Mouse (Mus musculus): ENCODE measurements around the gene Zfp874a. TPM values are rescaled to one million over a fixed set of nuclear protein-coding genes. Genes with fewer than 3 reads are reported as not detected.

Zfp874a gene
- total and polyA plus RNA-seq, 3 experiments, result 4.1 to 6.1 TPM; not detected in 1

DNA sequence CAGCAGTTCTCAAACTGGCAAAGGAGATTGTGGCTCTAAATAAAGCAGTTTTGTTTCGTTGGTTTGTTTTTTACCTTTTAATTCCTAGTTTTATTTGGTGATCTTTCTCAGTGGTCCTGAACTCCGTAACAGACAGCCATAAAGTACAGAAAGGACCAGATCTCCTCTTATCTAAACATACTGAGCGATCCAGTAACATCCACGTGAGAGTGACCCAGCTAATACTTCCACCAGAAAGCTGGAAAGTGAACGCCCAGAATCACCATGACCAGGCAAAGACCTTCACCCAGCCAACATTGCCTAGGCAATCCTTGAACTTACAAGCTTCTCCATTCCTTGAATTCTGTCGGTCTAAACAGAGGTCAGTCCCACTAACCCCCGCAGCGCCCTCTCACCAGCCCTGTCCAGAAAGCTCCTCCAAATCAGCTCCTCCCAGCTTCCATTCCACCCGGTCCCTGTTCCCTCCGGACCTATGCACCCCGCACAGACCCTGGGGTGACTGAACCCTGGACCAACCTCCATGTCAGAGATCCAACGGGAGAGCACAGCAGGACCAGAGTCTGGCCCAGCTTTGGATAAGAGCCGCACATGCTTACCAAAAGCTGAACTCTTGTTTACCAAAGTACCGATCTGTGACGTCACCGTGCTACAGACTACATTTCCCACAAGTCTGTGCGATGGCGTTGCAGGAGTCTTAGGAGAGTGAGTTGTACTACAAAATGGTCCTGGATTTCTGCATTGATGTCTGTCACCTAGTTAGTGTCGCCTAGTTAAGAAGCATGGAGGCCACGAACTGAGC is 32.4 kb upstream of the Zfp874a start, which contains the start of gene Zfp874b:
Gene Zfp874b (minus strand): TSS at position 634 of the 799 bp plus-strand sequence.
- H3K9ac ChIP-seq (ENCODE audit: control insufficient read depth, low read depth, low read length, poor library complexity, severe bottlenecking), result peak within 1 kb of the TSS; percentile 68
- peak within 1 kb of the TSS; percentile 30 for H3K27ac ChIP-seq (ENCODE audit: control insufficient read depth, low read depth, low read length)
- H3K79me2 ChIP-seq (ENCODE audit: control insufficient read depth, insufficient read depth, low read length, poor library complexity), result no peaks in the 10 kb centered on the region; the same call in 1 of the 2 replicates
- peak; percentile 79 for TF ChIP-seq MYC (IDR thresholded peaks at IDR 0.05; ENCODE audit: low read depth, low read length)
- TF ChIP-seq MXI1 (IDR thresholded peaks at IDR 0.05; ENCODE audit: low read depth, low read length), result peak; percentile 98
- no peak for TF ChIP-seq SMC3 (IDR thresholded peaks at IDR 0.05; ENCODE audit: low read depth, low read length)
- no peak for TF ChIP-seq ZMIZ1 (IDR thresholded peaks at IDR 0.05; ENCODE audit: low read depth, low read length)
- peak; percentile 52 for TF ChIP-seq NELFE (IDR thresholded peaks at IDR 0.05; ENCODE audit: low read depth, low read length)
- TF ChIP-seq POLR2AphosphoS5 (IDR thresholded peaks at IDR 0.05; ENCODE audit: borderline replicate concordance, low read depth, low read length), result no peak
- TF ChIP-seq SIN3A (IDR thresholded peaks at IDR 0.05; ENCODE audit: low read length), result peak; percentile 99
- peak; percentile 69 for TF ChIP-seq ELF1 (IDR thresholded peaks at IDR 0.05; ENCODE audit: low read depth, low read length)
- 0 out of 2 replicates have a peak, but pooled peaks have one; percentile 20 for TF ChIP-seq USF1 (IDR thresholded peaks at IDR 0.05; ENCODE audit: low read depth, low read length)
- TF ChIP-seq MAX (IDR thresholded peaks at IDR 0.05; ENCODE audit: low read length), result peak; percentile 89
- no peak for TF ChIP-seq TAL1 (IDR thresholded peaks at IDR 0.05; ENCODE audit: low read length)
- peak; percentile 93 for TF ChIP-seq HCFC1 (IDR thresholded peaks at IDR 0.05; ENCODE audit: low read depth, low read length)
- TF ChIP-seq E2F4 (IDR thresholded peaks at IDR 0.05; ENCODE audit: borderline replicate concordance, low read depth, low read length), result no peak
- peak; percentile 45; the same call in 1 of the 2 replicates for TF ChIP-seq POLR2AphosphoS2 (IDR thresholded peaks at IDR 0.05; ENCODE audit: low read length)
- peak; percentile 68; the same call in 1 of the 2 replicates for TF ChIP-seq KAT2A (conservative IDR thresholded peaks at IDR 0.05; ENCODE audit: low read depth, low read length)
- peak; percentile 46; the same call in 1 of the 2 replicates for TF ChIP-seq ETS1 (IDR thresholded peaks at IDR 0.05; ENCODE audit: low read depth, low read length)
- TF ChIP-seq MAZ (IDR thresholded peaks at IDR 0.05; ENCODE audit: low read depth, low read length), result no peak
- peak; percentile 53; the same call in 1 of the 2 replicates for TF ChIP-seq TCF12 (IDR thresholded peaks at IDR 0.05; ENCODE audit: low read depth, low read length)
- TF ChIP-seq NRF1 (IDR thresholded peaks at IDR 0.05; ENCODE audit: insufficient read depth, low read depth, low read length, poor library complexity, severe bottlenecking), result peak; percentile 47; the same call in 1 of the 2 replicates
- TF ChIP-seq TBP (IDR thresholded peaks at IDR 0.05; ENCODE audit: low read depth, low read length), result peak; percentile 51; the same call in 1 of the 2 replicates
- TF ChIP-seq POLR2A (IDR thresholded peaks at IDR 0.05; ENCODE audit: control insufficient read depth in 1 of 2, insufficient read depth in 1 of 2, low read depth in 1 of 2, low read length in 2 of 2, poor library complexity in 1 of 2), result peak; percentile 49 to 60; a peak in 1 of 4 replicates
- H3K36me3 ChIP-seq (ENCODE audit: control insufficient read depth in 1 of 2, insufficient read depth in 2 of 2, low read length in 2 of 2), result peaks cover 0 to 3% of the 10 kb centered on the region in 2 experiments; a peak in 1 of 4 replicates
- no peaks in the 10 kb centered on the region for H3K9me3 ChIP-seq (replicated peaks; ENCODE audit: insufficient read depth, low read length)
- DNase-seq (ENCODE audit: low read depth, low spot score), result peak; percentile 95
- peak within 1 kb of the TSS; percentile 76 to 86 for H3K4me3 ChIP-seq (ENCODE audit: control insufficient read depth in 1 of 2, insufficient read depth in 1 of 2, low read depth in 2 of 2, low read length in 2 of 2)
- H3K27me3 ChIP-seq (ENCODE audit: control insufficient read depth in 1 of 2, insufficient read depth in 2 of 2, low read length in 2 of 2), result no peaks in the 10 kb centered on the region
- H3K4me1 ChIP-seq (ENCODE audit: control insufficient read depth in 1 of 2, insufficient read depth in 2 of 2, low read length in 2 of 2), result no peaks in the 10 kb centered on the region; a peak in 1 of 4 replicates
